Mouse (Mus musculus) C2C12 (cell line): ENCODE data around the gene H2-T3.

ENCODE experiments used
- CEBPB ChIP-seq: IDR thresholded peaks from one replicate; pipeline ENCODE4 v1.6.1; 2011; ENCODE audit warnings: low read depth, mild to moderate bottlenecking, control low read depth, moderate library complexity
- CTCF ChIP-seq: IDR thresholded peaks from one replicate; pipeline ENCODE4 v1.5.1; 2011; ENCODE audit not compliant: control insufficient read depth, insufficient read depth, insufficient read length
- MYOG ChIP-seq: IDR thresholded peaks from one replicate; pipeline ENCODE4 v1.6.1; 2011; ENCODE audit not compliant: control insufficient read depth, insufficient read length; ENCODE audit errors: extremely low read depth

DNA sequence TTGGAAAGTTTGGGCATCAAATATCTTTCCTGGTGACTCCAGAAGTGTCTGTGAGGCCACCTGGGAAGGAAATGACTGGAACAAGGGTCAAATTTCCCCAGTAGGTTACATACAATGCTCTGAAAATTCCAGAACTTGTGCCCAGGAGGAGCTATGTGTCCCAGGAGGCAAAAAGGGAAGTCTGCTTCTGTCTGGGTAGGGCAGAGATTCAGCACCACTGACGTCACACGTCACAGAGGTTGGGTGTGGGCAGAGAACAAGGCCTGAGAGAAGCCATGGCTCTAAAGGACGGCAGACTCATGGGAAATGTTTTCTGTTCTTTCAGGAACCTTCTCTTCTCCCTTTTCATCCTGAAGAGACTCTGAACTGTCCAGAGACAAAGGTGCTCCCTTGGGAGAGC, 2.5 kb downstream of the H2-T3 start:
- no peak for TF ChIP-seq CTCF
- TF ChIP-seq MYOG: no peak
- no peak for TF ChIP-seq CEBPB
